Mouse (Mus musculus) stomach, embryonic 14.5 days (tissue): ENCODE results near the gene Faiml. TPM values are rescaled to one million over a fixed set of nuclear protein-coding genes. Genes with fewer than 3 reads are reported as not detected.
A peak's percentile ranks its signal among the peaks of the same experiment; 100 is the strongest.

Experiments used
- ATAC-seq: fragments of 200-750 bp; cut with Nextera tagmentation; 2 replicates; pipeline ENCODE4 v1.8.0; 2017; ENCODE audit warnings: low read depth, moderate TSS enrichment; ENCODE audit not compliant: insufficient number of reproducible peaks, insufficient read depth, low FRiP score
- H3K27ac ChIP-seq: fragments of 300-500 bp; sonication (generic); 2 replicates; pipeline ENCODE4 v1.5.1; 2014; ENCODE audit warnings: mild to moderate bottlenecking, low read length, moderate library complexity, mixed read lengths
- H3K27me3 ChIP-seq: fragments of 300-500 bp; sonication (generic); 2 replicates; pipeline ENCODE4 v1.6.1; 2014; ENCODE audit warnings: low read length, control low read depth, mixed read lengths; ENCODE audit not compliant: control insufficient read depth, insufficient read depth
- H3K36me3 ChIP-seq: fragments of 300-500 bp; sonication (generic); 2 replicates; pipeline ENCODE4 v1.6.1; 2014; ENCODE audit warnings: mild to moderate bottlenecking, control low read depth, low read length, moderate library complexity, mixed read lengths; ENCODE audit not compliant: control insufficient read depth, insufficient read depth
- H3K4me1 ChIP-seq: fragments of 300-500 bp; sonication (generic); 2 replicates; pipeline ENCODE4 v1.6.1; 2014; ENCODE audit warnings: low read length, control low read depth, mixed read lengths; ENCODE audit not compliant: control insufficient read depth, insufficient read depth
- H3K4me2 ChIP-seq: fragments of 300-500 bp; sonication (generic); replicated peaks from 2 replicates; pipeline ENCODE4 v1.6.1; 2014; ENCODE audit warnings: low read depth, low read length, control low read depth
- H3K4me3 ChIP-seq: fragments of 300-500 bp; sonication (generic); 2 replicates; pipeline ENCODE4 v1.5.1; 2014; ENCODE audit warnings: low read depth, low read length, control low read depth
- H3K9ac ChIP-seq: fragments of 300-500 bp; sonication (generic); replicated peaks from 2 replicates; pipeline ENCODE4 v1.6.1; 2014; ENCODE audit warnings: low read depth, mild to moderate bottlenecking, control low read depth, low read length, moderate library complexity, mixed read lengths
- H3K9me3 ChIP-seq: fragments of 300-500 bp; sonication (generic); 2 replicates; pipeline ENCODE4 v1.6.1; 2016; ENCODE audit warnings: low read depth, low read length, control low read depth; ENCODE audit not compliant: control insufficient read depth
- WGBS: fragments of 180-500 bp; shearing (Covaris S2); extraction: QIAGEN DNeasy Blood & Tissue Kit; methylation state at CpG from one replicate; pipeline ENCODE4 v1.1.7; 2014; 5-methylcytosine and 5-hydroxymethylcytosine counted together
- polyA plus RNA-seq: library from polyadenylated mRNA; unstranded; fragments of >200 nt; fragmentation: Nextera tagmentation; extraction: Ambion mirVana; gene quantifications from 2 replicates; pipeline ENCODE4 v1.2.1, GENCODE M21; 2014

Gene Faiml
- polyA plus RNA-seq, 1 experiment from 2014 or later: not detected

GRCm38 (mm10) chr9:99243190-99243894 lies 6.3 kb upstream of the Faiml start, which contains the start of gene Cep70:
Gene Cep70, plus strand, starts transcription at chr9:99243367.
- ATAC-seq: peak; percentile 97
- Histone ChIP-seq H3K36me3 (no peaks in the 10 kb centered on the region), H3K27me3 (no peaks in the 10 kb centered on the region), H3K9ac (peak within 1 kb of the TSS; percentile 47), H3K4me2 (peak within 1 kb of the TSS; percentile 61), H3K4me3 (peak within 1 kb of the TSS; percentile 72), H3K4me1 (peaks cover 6% of the 10 kb centered on the region; the same call in 1 of the 2 replicates), H3K9me3 (no peaks in the 10 kb centered on the region), H3K27ac (peak within 1 kb of the TSS; percentile 29; the same call in 1 of the 2 replicates)
- WGBS: under 1% methylated on average over 63 of the region's 66 CpGs

- Histone ChIP-seq H3K27me3 (no peaks in the 10 kb centered on the region), H3K4me2 (peak overlapping the region; percentile 61), H3K36me3 (no peaks in the 10 kb centered on the region), H3K9me3 (no peaks in the 10 kb centered on the region), H3K9ac (no peak overlapping the region), H3K4me1 (peaks cover 6% of the 10 kb centered on the region; the same call in 1 of the 2 replicates), H3K27ac (no peak overlapping the region), H3K4me3 (peak overlapping the region; percentile 72)
- ATAC-seq: peak; percentile 20; the same call in 1 of the 2 replicates
- 5% methylated on average over 17 of the region's 17 CpGs for WGBS
Measured at GRCm38 (mm10) chr9:99242533-99243189, 5.6 kb upstream of the Faiml start.

- no peak overlapping the region for H3K4me2 ChIP-seq
- H3K9me3 ChIP-seq: no peaks in the 10 kb centered on the region
- H3K27ac ChIP-seq: no peak overlapping the region
- WGBS: under 1% methylated on average over 7 of the region's 7 CpGs
- no peak overlapping the region for H3K4me3 ChIP-seq
- no peak for ATAC-seq
- no peak overlapping the region for H3K9ac ChIP-seq
- no peaks in the 10 kb centered on the region for H3K27me3 ChIP-seq
- H3K36me3 ChIP-seq: no peaks in the 10 kb centered on the region
- peaks cover 6% of the 10 kb centered on the region; the same call in 1 of the 2 replicates for H3K4me1 ChIP-seq
Measured at GRCm38 (mm10) chr9:99242035-99242434, 5.0 kb upstream of the Faiml start.

DNA sequence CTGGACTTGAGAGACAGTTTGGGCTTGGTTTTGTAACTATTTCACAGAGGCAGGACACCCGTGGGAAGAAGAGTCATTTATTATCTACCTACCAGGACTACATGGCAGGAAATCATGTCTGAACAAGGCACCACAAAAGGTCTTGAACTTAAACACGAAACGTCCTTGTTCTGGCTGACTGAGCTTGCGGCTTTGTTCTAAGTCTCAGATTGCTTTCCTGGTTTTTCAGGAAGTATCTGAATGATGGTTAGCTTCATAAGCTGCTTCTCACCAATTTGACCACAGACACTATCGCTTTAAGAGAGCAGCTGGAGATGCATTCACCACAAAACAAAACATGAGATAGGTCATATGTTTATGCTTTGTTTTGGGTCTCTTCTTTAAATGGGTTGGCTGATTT lies 3.5 kb upstream of the Faiml start:
- H3K4me1 ChIP-seq: peaks cover 6% of the 10 kb centered on the region; the same call in 1 of the 2 replicates
- no peak overlapping the region for H3K27ac ChIP-seq
- H3K27me3 ChIP-seq: no peaks in the 10 kb centered on the region
- WGBS: 73% methylated on average over 5 of the region's 5 CpGs
- no peaks in the 10 kb centered on the region for H3K36me3 ChIP-seq
- ATAC-seq: no peak
- no peaks in the 10 kb centered on the region for H3K9me3 ChIP-seq
- no peak overlapping the region for H3K9ac ChIP-seq
- H3K4me3 ChIP-seq: no peak overlapping the region
- no peak overlapping the region for H3K4me2 ChIP-seq

DNA sequence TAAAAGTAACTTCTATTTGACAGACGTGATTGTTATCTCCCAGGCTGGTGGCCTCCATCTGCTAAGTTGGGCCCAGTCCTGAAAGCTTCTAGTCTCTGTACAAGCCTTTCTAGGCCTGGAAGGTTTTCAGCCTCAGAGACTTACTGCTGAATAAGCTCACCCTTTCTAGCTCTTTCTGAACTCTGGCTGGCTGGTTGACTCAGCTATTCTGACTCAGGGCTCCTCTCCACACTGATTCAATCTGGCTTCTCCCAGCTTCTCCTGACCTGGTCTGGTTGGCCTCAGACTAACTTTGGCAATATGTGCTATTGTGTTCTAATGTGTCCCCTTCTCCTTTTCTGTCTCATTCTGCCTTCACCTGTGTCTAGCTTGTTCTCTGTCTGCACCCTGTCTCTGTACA lies 2.2 kb upstream of the Faiml start:
- WGBS: 59% methylated on average over 1 of the region's 1 CpGs
- ATAC-seq: no peak
- Histone ChIP-seq H3K36me3 (no peaks in the 10 kb centered on the region), H3K4me1 (peaks cover 6% of the 10 kb centered on the region; the same call in 1 of the 2 replicates), H3K4me3 (no peak overlapping the region), H3K4me2 (no peak overlapping the region), H3K9me3 (no peaks in the 10 kb centered on the region), H3K9ac (no peak overlapping the region), H3K27ac (no peak overlapping the region), H3K27me3 (no peaks in the 10 kb centered on the region)

GRCm38 (mm10) chr9:99238276-99238675 lies 1.2 kb upstream of the Faiml start:
- H3K27ac ChIP-seq: no peak overlapping the region
- H3K4me3 ChIP-seq: no peak overlapping the region
- no peaks in the 10 kb centered on the region for H3K9me3 ChIP-seq
- H3K27me3 ChIP-seq: no peaks in the 10 kb centered on the region
- H3K9ac ChIP-seq: no peak overlapping the region
- no peak overlapping the region for H3K4me2 ChIP-seq
- no peaks in the 10 kb centered on the region for H3K36me3 ChIP-seq
- ATAC-seq: no peak
- peaks cover 6% of the 10 kb centered on the region; the same call in 1 of the 2 replicates for H3K4me1 ChIP-seq
- 73% methylated on average over 10 of the region's 10 CpGs for WGBS

GRCm38 (mm10) chr9:99229450-99229849 lies 7.6 kb downstream of the Faiml start:
- Histone ChIP-seq H3K36me3 (no peaks in the 10 kb centered on the region), H3K4me2 (no peak overlapping the region), H3K4me1 (no peaks in the 10 kb centered on the region), H3K27ac (no peak overlapping the region), H3K9ac (no peak overlapping the region), H3K27me3 (no peaks in the 10 kb centered on the region), H3K9me3 (no peaks in the 10 kb centered on the region), H3K4me3 (no peak overlapping the region)
- 87% methylated on average over 14 of the region's 14 CpGs for WGBS
- no peak for ATAC-seq

GRCm38 (mm10) chr9:99224583-99224982 lies 12.5 kb downstream of the Faiml start:
- WGBS: 65% methylated on average over 3 of the region's 3 CpGs
- H3K4me1 ChIP-seq: no peaks in the 10 kb centered on the region
- ATAC-seq: no peak
- H3K27ac ChIP-seq: no peak overlapping the region
- H3K36me3 ChIP-seq: no peaks in the 10 kb centered on the region
- H3K4me3 ChIP-seq: no peak overlapping the region
- no peaks in the 10 kb centered on the region for H3K9me3 ChIP-seq
- no peaks in the 10 kb centered on the region for H3K27me3 ChIP-seq
- no peak overlapping the region for H3K9ac ChIP-seq
- no peak overlapping the region for H3K4me2 ChIP-seq
